Mouse (Mus musculus): ENCODE measurements around the gene Apex1.

GRCm38 (mm10) chr14:50929951-50930350 is 5.2 kb downstream of the Apex1 start:
- TF ChIP-seq CTCF (conservative IDR thresholded peaks at IDR 0.05; ENCODE audit: low read length) (no peak), POU5F1 (IDR thresholded peaks at IDR 0.05; ENCODE audit: borderline replicate concordance, low read length) (no peak), NANOG (IDR thresholded peaks at IDR 0.05; ENCODE audit: borderline replicate concordance, low read length) (no peak)
